Mouse (Mus musculus): ENCODE measurements around the gene Atg4d.

- TF ChIP-seq CTCF (IDR thresholded peaks at IDR 0.05; ENCODE audit: control insufficient read depth, insufficient read depth, insufficient read length) (no peak), MAX (IDR thresholded peaks at IDR 0.05) (no peak), MYOG (IDR thresholded peaks at IDR 0.05; ENCODE audit: control insufficient read depth, extremely low read depth, insufficient read length) (no peak), CEBPB (IDR thresholded peaks at IDR 0.05; ENCODE audit: low read depth) (no peak), MYOD1 (IDR thresholded peaks at IDR 0.05; ENCODE audit: control insufficient read depth, insufficient read length, low read depth) (no peak)
Measured at GRCm38 (mm10) chr9:21239465-21239848, 25.6 kb upstream of the Atg4d start.

All from C2C12 (cell line).